Mouse (Mus musculus) MEL (cell line): ENCODE results near the gene Ap4e1.

Experiments used
- CHD2 ChIP-seq: IDR thresholded peaks from 2 replicates; pipeline ENCODE4 v1.6.1; 2011; ENCODE audit warnings: low read length, improper control_type of control experiment
- CTCF ChIP-seq, 3 experiments: IDR thresholded peaks in 2 of 3; conservative IDR thresholded peaks in 1 of 3; 2 replicates each; pipeline ENCODE4 v1.5.1; 2011 to 2012; ENCODE audit warnings: low read length in 3 of 3, low read depth in 2 of 3, mild to moderate bottlenecking in 2 of 3, improper control_type of control experiment in 1 of 3, inconsistent platforms in 1 of 3, mixed read lengths in 1 of 3, moderate library complexity in 1 of 3; ENCODE audit not compliant: control insufficient read depth in 1 of 3, insufficient read depth in 1 of 3, poor library complexity in 1 of 3, severe bottlenecking in 1 of 3
- ELF1 ChIP-seq: IDR thresholded peaks from 2 replicates; pipeline ENCODE4 v1.6.1; 2014; ENCODE audit warnings: low read depth, mild to moderate bottlenecking, inconsistent platforms, low read length, improper control_type of control experiment, moderate library complexity
- EP300 ChIP-seq, 2 experiments: IDR thresholded peaks; 2 replicates each; pipeline ENCODE4 v1.6.1; 2011; ENCODE audit warnings: improper control_type of control experiment in 2 of 2, low read length in 2 of 2, low read depth in 1 of 2, mild to moderate bottlenecking in 1 of 2
- GATA1 ChIP-seq: IDR thresholded peaks from 2 replicates; pipeline ENCODE4 v1.6.1; 2011; ENCODE audit warnings: low read depth, low read length, improper control_type of control experiment
- JUND ChIP-seq: IDR thresholded peaks from 2 replicates; pipeline ENCODE4 v1.6.1; 2011; ENCODE audit warnings: low read depth, mild to moderate bottlenecking, improper control_type of control experiment, low read length
- MAX ChIP-seq: IDR thresholded peaks from 2 replicates; pipeline ENCODE4 v1.6.1; 2011; ENCODE audit warnings: low read length, improper control_type of control experiment
- MAZ ChIP-seq: IDR thresholded peaks from 2 replicates; pipeline ENCODE4 v1.6.1; 2012; ENCODE audit warnings: low read depth, mild to moderate bottlenecking, inconsistent platforms, low read length, improper control_type of control experiment
- MXI1 ChIP-seq: IDR thresholded peaks from 2 replicates; pipeline ENCODE4 v1.6.1; 2011; ENCODE audit warnings: mild to moderate bottlenecking, low read depth, low read length, improper control_type of control experiment
- POLR2A ChIP-seq, 2 experiments: IDR thresholded peaks; 2 replicates each; pipeline ENCODE4 v1.6.1; 2011 to 2012; ENCODE audit warnings: low read length in 2 of 2, mild to moderate bottlenecking in 2 of 2, control low read depth in 1 of 2, improper control_type of control experiment in 1 of 2, low read depth in 1 of 2, moderate library complexity in 1 of 2; ENCODE audit not compliant: control insufficient read depth in 1 of 2, insufficient read depth in 1 of 2, poor library complexity in 1 of 2
- USF1 ChIP-seq: IDR thresholded peaks from 2 replicates; pipeline ENCODE4 v1.6.1; 2014; ENCODE audit warnings: low read depth, mild to moderate bottlenecking, inconsistent platforms, low read length, improper control_type of control experiment, moderate library complexity
- ZNF384 ChIP-seq: IDR thresholded peaks from 2 replicates; pipeline ENCODE4 v1.6.1; 2012; ENCODE audit warnings: low read depth, mild to moderate bottlenecking, inconsistent platforms, low read length, improper control_type of control experiment

DNA sequence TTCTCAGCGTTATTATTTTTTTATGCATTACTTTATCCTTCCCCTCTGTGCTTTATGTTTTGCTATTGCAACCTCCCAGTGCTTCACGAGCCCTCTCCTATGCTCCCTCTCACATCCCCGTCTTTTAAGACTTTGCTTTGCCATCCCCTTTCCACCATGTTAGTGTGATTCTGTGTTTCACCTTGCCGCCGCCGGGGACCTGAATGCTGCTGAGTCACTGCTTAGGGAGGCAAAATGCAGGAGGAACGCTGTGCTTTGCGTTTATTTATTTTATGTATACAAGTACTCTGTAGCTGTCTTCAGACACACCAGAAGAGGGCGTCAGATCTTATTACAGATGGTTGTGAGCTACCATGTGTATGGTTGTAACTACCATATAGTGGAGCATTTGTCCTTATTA lies 69.1 kb downstream of the Ap4e1 start:
- TF ChIP-seq CTCF (IDR thresholded peaks at IDR 0.05 in 2 of 3, conservative IDR thresholded peaks at IDR 0.05 in 1 of 3; ENCODE audit: control insufficient read depth in 1 of 3, insufficient read depth in 1 of 3, low read depth in 2 of 3, low read length in 3 of 3, poor library complexity in 1 of 3, severe bottlenecking in 1 of 3), result no peak
- TF ChIP-seq POLR2A (IDR thresholded peaks at IDR 0.05; ENCODE audit: control insufficient read depth in 1 of 2, insufficient read depth in 1 of 2, low read depth in 1 of 2, low read length in 2 of 2, poor library complexity in 1 of 2), result no peak
- no peak for TF ChIP-seq ZNF384
- TF ChIP-seq GATA1, result no peak
- no peak for TF ChIP-seq USF1
- no peak for TF ChIP-seq ELF1
- TF ChIP-seq MAX, result no peak
- TF ChIP-seq MXI1, result no peak
- TF ChIP-seq MAZ, result no peak
- no peak for TF ChIP-seq CHD2
- TF ChIP-seq JUND, result no peak
- no peak for TF ChIP-seq EP300 (IDR thresholded peaks at IDR 0.05; ENCODE audit: low read depth in 1 of 2, low read length in 2 of 2)
